15 mouse cellular contexts compared by ENCODE assay signal in genomic region chr1:94078314-94078713, GRCm38 (mm10). TPM values are rescaled to one million over a fixed set of nuclear protein-coding genes. Genes with fewer than 3 reads are reported as not detected.
DNase-seq lines count a peak whose midpoint lies in the region; ATAC-seq and TF ChIP-seq lines count a peak whose summit lies in the region.
"Had no signal": no experiment of that assay in that cellular context is flagged by ENCODE, and none has a peak within 500 bp of the region (broad histone marks: within the 10 kb centered on the region; RNA-seq: fewer than 3 reads in every experiment).

No protein-coding gene starts in this region.

- H3K4me3 ChIP-seq in lung, embryonic 14.5 days (ENCODE audit: low read depth, low read length) = no peak overlapping the region
- no peak overlapping the region for H3K4me3 ChIP-seq in lung, adult 2 months (replicated peaks; ENCODE audit: extremely low read depth, low read depth, low read length)
- H3K4me3 ChIP-seq in midbrain, embryonic 10.5 days = no peak overlapping the region
- no peak overlapping the region for H3K4me3 ChIP-seq in forebrain, embryonic 16.5 days (replicated peaks; ENCODE audit: low read length)
- H3K4me3 ChIP-seq: gastrocnemius, adult 2 months; heart, embryonic 13.5 days; hindbrain, embryonic 13.5 days had no signal

- no peak for ATAC-seq in lung, embryonic 14.5 days (ENCODE audit: insufficient read depth)
- peak; percentile 55 for ATAC-seq in monocyte, adult 5-6 weeks (replicated peaks; ENCODE audit: insufficient number of reproducible peaks, low FRiP score, low TSS enrichment, poor library complexity, severe bottlenecking)
- ATAC-seq in forebrain, embryonic 16.5 days = no peak

- no peaks in the 10 kb centered on the region for H3K9me3 ChIP-seq in lung, embryonic 14.5 days (ENCODE audit: low read depth, low read length)
- no peaks in the 10 kb centered on the region for H3K9me3 ChIP-seq in midbrain, embryonic 10.5 days (replicated peaks)
- no peaks in the 10 kb centered on the region for H3K9me3 ChIP-seq in forebrain, embryonic 16.5 days (ENCODE audit: control insufficient read depth, low read length)
- H3K9me3 ChIP-seq: heart, embryonic 13.5 days; hindbrain, embryonic 13.5 days had no signal

- TF ChIP-seq CTCF in lung, embryonic 14.5 days (IDR thresholded peaks at IDR 0.05; ENCODE audit: low read depth) = no peak
- TF ChIP-seq CTCF in lung, adult 2 months (IDR thresholded peaks at IDR 0.05; ENCODE audit: insufficient read depth, low read length) = no peak

- 66% methylated on average over 3 of the region's 3 CpGs for WGBS in lung, embryonic 14.5 days
- WGBS in lung, adult 2 months = 72% methylated on average over 3 of the region's 3 CpGs
- WGBS in midbrain, embryonic 10.5 days = 84% methylated on average over 3 of the region's 3 CpGs
- 77% methylated on average over 3 of the region's 3 CpGs for WGBS in forebrain, embryonic 16.5 days

- TF ChIP-seq POLR2A in lung, adult 2 months (IDR thresholded peaks at IDR 0.05; ENCODE audit: borderline replicate concordance, extremely low read depth, low read depth, low read length) = no peak

- peak; percentile 29 for DNase-seq in adrenal gland, adult 2 months
- DNase-seq in adrenal gland, adult 8-10 months = no peak
- peak; percentile 21 for DNase-seq in lung, embryonic 14.5 days
- no peak for DNase-seq in lung, adult 2 months
- peak; percentile 46 for DNase-seq in forelimb bud, embryonic 11.5 days (ENCODE audit: low read depth, low spot score)
- DNase-seq in midbrain, embryonic 10.5 days (ENCODE audit: low spot score) = no peak

- no peaks in the 10 kb centered on the region for H3K27me3 ChIP-seq in lung, embryonic 14.5 days (ENCODE audit: insufficient read depth, low read length)
- peaks cover 8% of the 10 kb centered on the region; the same call in 1 of the 2 replicates for H3K27me3 ChIP-seq in midbrain, embryonic 10.5 days (ENCODE audit: low read depth, poor library complexity, severe bottlenecking)
- no peaks in the 10 kb centered on the region for H3K27me3 ChIP-seq in forebrain, embryonic 16.5 days (replicated peaks; ENCODE audit: control insufficient read depth, insufficient read depth, low read length)

- H3K4me1 ChIP-seq in lung, embryonic 14.5 days (ENCODE audit: insufficient read depth) = no peaks in the 10 kb centered on the region
- no peaks in the 10 kb centered on the region for H3K4me1 ChIP-seq in lung, adult 2 months (ENCODE audit: control insufficient read depth, insufficient read depth, low read length)
- H3K4me1 ChIP-seq in midbrain, embryonic 10.5 days = no peaks in the 10 kb centered on the region
- no peaks in the 10 kb centered on the region for H3K4me1 ChIP-seq in forebrain, embryonic 16.5 days (replicated peaks; ENCODE audit: control insufficient read depth, insufficient read depth, low read length)
- H3K4me1 ChIP-seq: heart, embryonic 13.5 days; hindbrain, embryonic 13.5 days had no signal

- H3K9ac ChIP-seq in lung, embryonic 14.5 days = no peak overlapping the region
- H3K9ac ChIP-seq in forebrain, embryonic 16.5 days (replicated peaks; ENCODE audit: low read depth, low read length) = no peak overlapping the region
- H3K9ac ChIP-seq: heart, embryonic 13.5 days; hindbrain, embryonic 13.5 days had no signal

- H3K4me2 ChIP-seq in lung, embryonic 14.5 days = no peak overlapping the region
- no peak overlapping the region for H3K4me2 ChIP-seq in forebrain, embryonic 16.5 days (ENCODE audit: low read length)
- H3K4me2 ChIP-seq: heart, embryonic 13.5 days; hindbrain, embryonic 13.5 days had no signal

- no peak overlapping the region for H3K27ac ChIP-seq in lung, embryonic 14.5 days (ENCODE audit: low read depth)
- no peak overlapping the region for H3K27ac ChIP-seq in midbrain, embryonic 10.5 days (replicated peaks)
- H3K27ac ChIP-seq in forebrain, embryonic 16.5 days (ENCODE audit: low read length) = no peak overlapping the region
- H3K27ac ChIP-seq: gastrocnemius, adult 2 months; heart, embryonic 13.5 days; hindbrain, embryonic 13.5 days had no signal

- H3K36me3 ChIP-seq in lung, embryonic 14.5 days (ENCODE audit: insufficient read depth) = no peaks in the 10 kb centered on the region
- no peaks in the 10 kb centered on the region for H3K36me3 ChIP-seq in midbrain, embryonic 10.5 days
- no peaks in the 10 kb centered on the region for H3K36me3 ChIP-seq in forebrain, embryonic 16.5 days (ENCODE audit: control insufficient read depth, insufficient read depth)
- H3K36me3 ChIP-seq: heart, embryonic 13.5 days; hindbrain, embryonic 13.5 days had no signal

RNA-seq across cellular contexts. Expression of gene Pdcd1, which starts 26.0 kb away (rescaled TPM):
- total RNA-seq in adrenal gland, adult 2 months (2021) = under 1 TPM in 1 of 2 experiments, not detected in 1; 0.14 TPM
- 0.11 and 0.17 TPM in 2 replicates for polyA plus RNA-seq in adrenal gland, adult 2 months (2012; rRNA removed)
- total RNA-seq in adrenal gland, adult 8-10 months (2022) = under 1 TPM in 2 of 4 experiments, not detected in 2; 0.18 to 0.42 TPM
- 0.09 and 0.16 TPM in 2 replicates for polyA plus RNA-seq in lung, embryonic 14.5 days (2014; fragmentation: Nextera tagmentation; extraction: Ambion mirVana)
- polyA plus RNA-seq in lung, adult 2 months (2012; rRNA removed) = 0.07 and 0.16 TPM in 2 replicates
- 0.19 to 1.4 TPM in 2 of 3 replicates, not detected in the other for total RNA-seq in monocyte, adult 5-6 weeks (2017)
- polyA plus RNA-seq in midbrain, embryonic 10.5 days (2016; fragmentation: Nextera tagmentation; extraction: Ambion mirVana) = 0.14 TPM in 1 of 2 replicates, not detected in the other
- not detected in 2 replicates for polyA plus RNA-seq in forebrain, embryonic 16.5 days (2015; fragmentation: Nextera tagmentation; extraction: Ambion mirVana)
- total RNA-seq: gastrocnemius, adult 2 months had no signal
- polyA plus RNA-seq: forebrain, embryonic 11.5 days; hindbrain, embryonic 13.5 days; neural tube, embryonic 14.5 days had no signal

RNA-seq across cellular contexts. Expression of gene Neu4, which starts 58.1 kb away (rescaled TPM):
- not detected for total RNA-seq in adrenal gland, adult 2 months (2021)
- not detected in 2 replicates for polyA plus RNA-seq in adrenal gland, adult 2 months (2012; rRNA removed)
- total RNA-seq in adrenal gland, adult 8-10 months (2022) = not detected
- not detected in 2 replicates for polyA plus RNA-seq in lung, embryonic 14.5 days (2014; fragmentation: Nextera tagmentation; extraction: Ambion mirVana)
- not detected in 2 replicates for polyA plus RNA-seq in lung, adult 2 months (2012; rRNA removed)
- not detected in 3 replicates for total RNA-seq in monocyte, adult 5-6 weeks (2017)
- polyA plus RNA-seq in midbrain, embryonic 10.5 days (2016; fragmentation: Nextera tagmentation; extraction: Ambion mirVana) = not detected in 2 replicates
- not detected in 2 replicates for polyA plus RNA-seq in forebrain, embryonic 16.5 days (2015; fragmentation: Nextera tagmentation; extraction: Ambion mirVana)
- total RNA-seq: gastrocnemius, adult 2 months had no signal
- polyA plus RNA-seq: forebrain, embryonic 11.5 days; hindbrain, embryonic 13.5 days; lung, embryonic 16.5 days; midbrain, embryonic 14.5 days; neural tube, embryonic 14.5 days had no signal

Comparison
In these comparisons a context has a peak if more than half of its experiments do, and no peak if none do; other contexts are left out.
1. DNase-seq: peak in adrenal gland, adult 2 months (single experiment), lung, embryonic 14.5 days (single experiment) and forelimb bud, embryonic 11.5 days (single experiment); none in adrenal gland, adult 8-10 months (single experiment), lung, adult 2 months (single experiment) and midbrain, embryonic 10.5 days (single experiment).